Mouse (Mus musculus) bone marrow macrophage, adult 2 months (primary cell): ENCODE results near the gene Trmt2a.
A peak's percentile ranks its signal among the peaks of the same experiment; 100 is the strongest.

ENCODE experiments used
- CTCF ChIP-seq: IDR thresholded peaks from 2 replicates; pipeline ENCODE4 v1.5.1; 2012; ENCODE audit warnings: low read depth, mild to moderate bottlenecking, low read length, moderate library complexity
- POLR2A ChIP-seq: IDR thresholded peaks from 2 replicates; pipeline ENCODE4 v1.6.1; 2012; ENCODE audit warnings: mild to moderate bottlenecking, low read depth, low read length, borderline replicate concordance

DNA sequence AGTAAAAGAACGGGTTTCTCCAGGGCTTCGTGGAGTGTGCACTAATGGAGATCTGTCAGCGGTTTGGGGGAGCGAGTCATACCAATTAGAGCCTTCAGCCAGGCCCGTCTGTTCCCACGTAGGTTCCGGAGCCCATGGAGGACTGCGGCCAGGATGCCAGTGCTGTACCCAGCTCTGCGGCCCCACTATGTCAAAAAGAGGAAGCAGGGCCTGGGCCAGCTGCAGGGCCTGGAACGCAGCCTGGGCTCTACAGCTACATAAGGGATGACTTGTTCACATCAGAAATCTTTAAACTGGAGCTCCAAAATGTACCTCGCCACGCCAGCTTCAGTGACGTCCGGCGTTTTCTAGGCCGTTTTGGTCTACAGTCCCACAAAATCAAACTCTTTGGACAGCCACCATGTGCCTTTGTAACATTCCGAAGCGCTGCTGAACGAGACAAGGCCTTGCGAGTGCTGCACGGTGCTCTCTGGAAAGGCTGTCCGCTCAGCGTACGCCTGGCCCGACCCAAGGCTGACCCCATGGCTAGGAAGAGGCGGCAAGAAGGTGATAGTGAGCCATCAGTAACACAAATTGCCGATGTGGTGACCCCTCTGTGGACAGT lies 987 bp downstream of the Trmt2a start:
- TF ChIP-seq POLR2A, result 0 out of 2 replicates have a peak, but pooled peaks have one; percentile 29
- no peak for TF ChIP-seq CTCF
